Mouse (Mus musculus) midbrain, embryonic 12.5 days (tissue): Measurements from ENCODE around the gene Platr17. TPM values are rescaled to one million over a fixed set of nuclear protein-coding genes. Genes with fewer than 3 reads are reported as not detected.

Source experiments
- ATAC-seq: fragments of 200-750 bp; cut with Nextera tagmentation; 2 replicates; pipeline ENCODE4 v1.8.0; 2017; ENCODE audit warnings: low read depth, moderate TSS enrichment, moderate library complexity; ENCODE audit not compliant: low FRiP score
- H3K27ac ChIP-seq: fragments of 300-500 bp; sonication (generic); replicated peaks from 2 replicates; pipeline ENCODE4 v1.5.1; 2016; ENCODE audit warnings: mild to moderate bottlenecking
- H3K27me3 ChIP-seq: fragments of 300-500 bp; sonication (generic); 2 replicates; pipeline ENCODE4 v1.6.1; 2016; ENCODE audit warnings: mild to moderate bottlenecking
- H3K36me3 ChIP-seq: fragments of 300-500 bp; sonication (generic); 2 replicates; pipeline ENCODE4 v1.6.1; 2016
- H3K4me1 ChIP-seq: fragments of 300-500 bp; sonication (generic); 2 replicates; pipeline ENCODE4 v1.6.1; 2016
- H3K4me2 ChIP-seq: fragments of 300-500 bp; sonication (generic); replicated peaks from 2 replicates; pipeline ENCODE4 v1.6.1; 2016; ENCODE audit warnings: mild to moderate bottlenecking, moderate library complexity
- H3K4me3 ChIP-seq: fragments of 300-500 bp; sonication (generic); 2 replicates; pipeline ENCODE4 v1.5.1; 2016; ENCODE audit warnings: mild to moderate bottlenecking
- H3K9ac ChIP-seq: fragments of 300-500 bp; sonication (generic); replicated peaks from 2 replicates; pipeline ENCODE4 v1.6.1; 2016; ENCODE audit warnings: mild to moderate bottlenecking, moderate library complexity
- H3K9me3 ChIP-seq: fragments of 300-500 bp; sonication (generic); 2 replicates; pipeline ENCODE4 v1.6.1; 2016; ENCODE audit warnings: mild to moderate bottlenecking
- WGBS: fragments of 180-500 bp; shearing (Covaris S2); methylation state at CpG from one replicate; pipeline ENCODE4 v1.1.7; 2016; 5-methylcytosine and 5-hydroxymethylcytosine counted together
- polyA plus RNA-seq: library from polyadenylated mRNA; unstranded; fragments of >200 nt; fragmentation: Nextera tagmentation; extraction: Ambion mirVana; gene quantifications from 2 replicates; pipeline ENCODE4 v1.2.1, GENCODE M21; 2016

Gene Platr17
- polyA plus RNA-seq, 1 experiment from 2014 or later, result 0.23 TPM

DNA sequence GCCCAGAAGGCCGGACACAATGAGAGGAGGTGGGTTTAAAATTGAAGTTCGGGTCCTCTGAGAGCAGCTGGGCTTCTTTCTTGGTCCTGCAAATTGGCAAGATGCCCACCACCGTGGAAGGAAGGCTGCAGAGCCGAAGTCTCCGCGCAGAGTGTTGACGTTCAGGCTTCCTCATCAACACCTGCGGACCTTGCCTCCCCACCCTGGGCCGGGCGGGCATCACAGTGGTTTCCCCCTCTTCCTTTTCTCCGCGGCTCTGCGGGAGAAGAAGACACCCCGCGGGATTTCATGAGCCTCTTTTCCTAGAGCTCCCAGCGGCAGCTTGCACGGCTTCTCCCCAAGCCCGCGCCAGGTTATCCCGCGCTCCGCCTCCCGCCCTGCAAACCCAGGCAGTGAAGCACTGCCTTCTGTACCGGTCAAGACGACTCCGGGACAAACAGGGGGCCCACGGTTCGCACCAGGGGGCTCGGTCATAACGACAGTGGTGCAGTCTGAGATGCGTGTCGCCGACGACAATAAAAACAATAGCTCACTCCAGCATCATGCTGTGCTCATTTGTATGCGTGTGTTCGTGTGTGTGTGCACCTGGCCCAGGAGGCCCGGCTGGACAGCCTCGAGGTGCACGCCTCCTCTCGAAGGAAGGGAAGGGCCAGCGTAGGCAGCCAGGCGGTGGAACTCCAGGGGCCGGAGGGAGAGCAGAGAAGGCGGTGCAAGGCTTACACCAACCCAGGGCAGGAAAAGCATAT is 3.6 kb downstream of the Platr17 start:
- Histone ChIP-seq H3K4me3 (peak overlapping the region; percentile 81), H3K27me3 (no peaks in the 10 kb centered on the region), H3K27ac (peak overlapping the region; percentile 86), H3K4me2 (peak overlapping the region; percentile 97), H3K9ac (peak overlapping the region; percentile 72), H3K4me1 (peaks cover 27% of the 10 kb centered on the region), H3K36me3 (peaks cover 24% of the 10 kb centered on the region), H3K9me3 (no peaks in the 10 kb centered on the region)
- no peak; the same call in 1 of the 2 replicates for ATAC-seq
- WGBS, result under 1% methylated on average over 44 of the region's 44 CpGs

DNA sequence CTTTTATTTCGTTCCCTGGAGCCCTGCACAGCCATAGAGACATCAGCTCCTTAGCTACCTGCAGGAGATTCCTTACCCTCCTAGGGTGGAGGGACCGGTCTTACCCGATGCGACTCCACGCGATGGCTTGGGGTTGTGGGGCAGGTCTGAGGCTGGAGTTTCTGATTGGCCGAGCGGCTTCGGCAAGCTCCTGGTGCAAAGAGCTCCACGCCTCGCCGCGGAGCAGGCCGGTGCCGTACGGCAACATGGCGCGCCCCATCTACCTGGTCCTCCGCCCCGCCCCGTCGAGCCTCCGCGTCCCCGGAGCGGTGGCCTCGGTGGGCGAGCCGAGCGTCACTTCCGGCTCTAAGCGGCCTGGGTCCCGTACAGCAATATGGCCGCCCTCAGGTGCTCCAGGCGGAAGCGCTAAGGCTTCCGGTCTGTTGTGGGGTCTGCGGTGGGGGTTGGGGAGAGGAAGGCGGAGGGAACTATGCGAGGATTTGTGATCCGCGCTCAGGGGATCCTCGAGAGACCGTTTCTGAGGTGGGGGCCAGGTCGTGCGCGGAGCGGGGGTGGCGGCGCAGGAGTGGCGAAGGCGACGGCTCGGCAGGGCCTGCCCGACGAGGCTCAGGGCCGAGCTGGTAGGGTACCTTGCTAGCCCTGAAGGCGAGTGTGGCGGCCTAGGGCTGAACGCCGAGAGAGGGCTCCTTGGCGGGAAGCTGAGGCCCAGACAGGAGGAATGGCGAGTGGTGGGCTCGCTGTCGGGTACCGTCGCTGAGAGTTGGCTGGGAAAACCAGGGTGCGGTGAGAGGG is 4.3 kb downstream of the Platr17 start, which contains the start of gene Daxx:
Gene Daxx, plus strand, starts transcription at position 338 of the 792 bp plus-strand sequence.
- Histone ChIP-seq H3K4me2 (peak within 1 kb of the TSS; percentile 97), H3K4me3 (peak within 1 kb of the TSS; percentile 81), H3K4me1 (peaks cover 27% of the 10 kb centered on the region), H3K36me3 (peaks cover 31% of the 10 kb centered on the region), H3K27ac (peak within 1 kb of the TSS; percentile 86), H3K9ac (peak within 1 kb of the TSS; percentile 88), H3K9me3 (no peaks in the 10 kb centered on the region), H3K27me3 (no peaks in the 10 kb centered on the region)
- peak; percentile 96 for ATAC-seq
- WGBS, result under 1% methylated on average over 68 of the region's 68 CpGs

DNA sequence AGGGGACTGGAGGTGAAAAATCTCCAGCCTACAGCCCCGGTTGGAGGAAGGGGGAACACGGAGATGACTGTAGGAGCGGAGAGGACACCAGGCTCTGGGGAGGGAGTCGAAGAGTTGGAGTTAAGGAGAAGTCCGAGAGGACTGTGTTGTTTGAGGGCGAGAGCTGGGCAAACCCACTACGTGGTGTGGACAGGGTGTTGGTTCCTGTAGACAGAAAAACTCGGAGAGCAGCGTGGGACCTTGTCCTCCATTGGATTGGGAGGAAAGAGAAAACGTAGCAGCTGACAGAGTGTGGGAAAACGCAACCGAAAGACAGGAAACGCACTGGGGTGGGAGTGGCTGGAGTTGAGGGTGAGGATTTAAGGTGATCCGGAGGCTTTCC is 4.9 kb downstream of the Platr17 start:
- Histone ChIP-seq H3K27ac (peak overlapping the region; percentile 76), H3K4me2 (peak overlapping the region; percentile 95), H3K9ac (peak overlapping the region; percentile 88), H3K27me3 (no peaks in the 10 kb centered on the region), H3K9me3 (no peaks in the 10 kb centered on the region), H3K4me1 (peaks cover 31% of the 10 kb centered on the region), H3K4me3 (peak overlapping the region; percentile 81), H3K36me3 (peaks cover 37% of the 10 kb centered on the region)
- ATAC-seq, result no peak
- WGBS, result 0% methylated on average over 14 of the region's 14 CpGs

DNA sequence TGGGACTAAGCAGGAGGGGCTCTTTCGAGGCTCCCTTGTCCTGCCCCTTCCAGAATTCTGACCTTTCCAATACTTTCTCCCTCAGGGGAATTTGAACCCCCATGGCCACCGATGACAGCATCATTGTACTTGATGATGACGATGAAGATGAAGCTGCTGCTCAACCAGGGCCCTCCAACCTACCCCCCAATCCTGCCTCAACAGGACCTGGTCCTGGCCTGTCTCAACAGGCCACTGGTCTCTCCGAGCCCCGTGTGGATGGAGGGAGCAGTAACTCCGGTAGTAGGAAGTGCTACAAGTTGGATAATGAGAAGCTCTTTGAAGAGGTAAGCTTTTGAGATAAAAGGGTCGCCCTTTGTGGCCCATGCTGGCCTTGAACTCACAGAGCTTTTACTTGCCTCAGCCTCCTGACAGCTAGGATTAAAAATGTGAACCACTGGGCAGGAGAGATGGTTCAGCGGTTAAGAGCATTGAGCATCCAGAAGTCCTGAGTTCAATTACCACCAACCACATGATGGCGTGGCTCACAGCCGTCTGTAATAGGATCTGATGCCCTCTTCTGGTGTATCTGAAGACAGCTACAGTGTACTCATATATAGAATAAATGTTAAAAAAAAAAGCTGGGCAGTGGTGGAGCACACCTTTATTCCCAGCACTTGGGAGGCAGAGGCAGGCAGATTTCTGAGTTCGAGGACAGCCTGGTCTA is 5.6 kb downstream of the Platr17 start:
- H3K4me1 ChIP-seq, result peaks cover 37% of the 10 kb centered on the region
- no peak overlapping the region for H3K27ac ChIP-seq
- H3K9ac ChIP-seq, result peak overlapping the region; percentile 88
- no peaks in the 10 kb centered on the region for H3K27me3 ChIP-seq
- no peak for ATAC-seq
- WGBS, result 60% methylated on average over 11 of the region's 11 CpGs
- H3K36me3 ChIP-seq, result peaks cover 38% of the 10 kb centered on the region
- H3K9me3 ChIP-seq, result no peaks in the 10 kb centered on the region
- H3K4me2 ChIP-seq, result peak overlapping the region; percentile 95
- peak overlapping the region; percentile 81 for H3K4me3 ChIP-seq

DNA sequence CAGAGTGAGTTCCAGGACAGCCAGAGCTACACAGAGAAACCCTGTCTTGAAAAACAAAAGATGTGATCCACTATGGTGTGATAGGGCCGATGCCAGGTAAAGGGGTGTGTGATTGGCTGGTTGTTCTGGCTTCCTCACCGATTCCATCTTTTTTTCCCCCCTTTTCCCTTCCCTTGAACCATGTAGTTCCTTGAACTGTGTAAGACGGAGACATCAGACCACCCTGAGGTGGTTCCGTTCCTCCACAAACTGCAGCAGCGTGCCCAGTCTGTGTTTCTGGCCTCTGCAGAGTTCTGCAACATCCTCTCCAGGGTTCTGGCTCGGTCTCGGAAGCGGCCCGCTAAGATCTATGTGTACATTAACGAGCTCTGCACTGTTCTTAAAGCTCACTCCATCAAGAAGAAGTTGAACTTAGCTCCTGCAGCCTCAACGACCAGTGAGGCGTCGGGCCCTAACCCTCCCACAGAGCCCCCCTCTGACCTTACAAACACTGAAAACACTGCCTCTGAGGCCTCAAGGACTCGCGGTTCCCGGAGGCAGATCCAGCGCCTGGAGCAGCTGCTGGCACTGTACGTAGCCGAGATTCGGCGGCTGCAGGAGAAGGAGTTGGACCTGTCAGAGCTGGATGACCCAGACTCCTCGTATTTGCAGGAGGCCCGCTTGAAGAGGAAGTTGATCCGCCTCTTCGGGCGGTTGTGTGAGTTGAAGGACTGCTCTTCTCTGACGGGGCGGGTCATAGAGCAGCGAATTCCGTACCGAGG is 6.3 kb downstream of the Platr17 start:
- Histone ChIP-seq H3K27me3 (no peaks in the 10 kb centered on the region), H3K9me3 (no peaks in the 10 kb centered on the region), H3K9ac (no peak overlapping the region), H3K4me2 (no peak overlapping the region), H3K36me3 (peaks cover 38% of the 10 kb centered on the region), H3K4me3 (no peak overlapping the region), H3K4me1 (peaks cover 38% of the 10 kb centered on the region), H3K27ac (no peak overlapping the region)
- 91% methylated on average over 31 of the region's 31 CpGs for WGBS
- no peak for ATAC-seq

DNA sequence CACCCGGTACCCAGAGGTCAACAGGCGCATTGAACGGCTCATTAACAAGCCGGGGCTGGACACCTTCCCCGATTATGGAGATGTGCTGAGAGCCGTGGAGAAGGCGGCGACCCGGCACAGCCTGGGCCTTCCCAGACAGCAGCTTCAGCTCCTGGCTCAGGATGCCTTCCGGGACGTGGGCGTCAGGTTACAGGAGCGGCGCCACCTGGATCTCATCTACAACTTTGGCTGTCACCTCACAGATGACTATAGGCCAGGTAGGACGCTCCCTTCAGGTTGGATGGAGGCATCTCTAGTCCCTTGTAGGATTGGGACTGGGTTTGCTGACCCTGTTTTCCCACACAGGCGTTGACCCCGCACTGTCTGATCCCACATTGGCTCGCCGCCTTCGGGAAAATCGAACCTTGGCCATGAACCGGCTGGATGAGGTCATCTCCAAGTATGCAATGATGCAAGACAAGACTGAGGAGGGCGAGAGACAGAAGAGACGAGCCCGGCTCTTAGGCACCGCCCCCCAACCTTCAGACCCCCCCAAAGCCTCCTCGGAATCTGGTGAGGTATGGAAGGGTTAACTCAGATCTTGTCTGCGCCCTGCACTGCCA is 7.0 kb downstream of the Platr17 start:
- ATAC-seq, result no peak
- Histone ChIP-seq H3K36me3 (peaks cover 38% of the 10 kb centered on the region), H3K9me3 (no peaks in the 10 kb centered on the region), H3K27me3 (no peaks in the 10 kb centered on the region), H3K9ac (no peak overlapping the region), H3K27ac (no peak overlapping the region), H3K4me3 (no peak overlapping the region), H3K4me1 (peaks cover 42% of the 10 kb centered on the region), H3K4me2 (no peak overlapping the region)
- WGBS, result 91% methylated on average over 28 of the region's 28 CpGs

DNA sequence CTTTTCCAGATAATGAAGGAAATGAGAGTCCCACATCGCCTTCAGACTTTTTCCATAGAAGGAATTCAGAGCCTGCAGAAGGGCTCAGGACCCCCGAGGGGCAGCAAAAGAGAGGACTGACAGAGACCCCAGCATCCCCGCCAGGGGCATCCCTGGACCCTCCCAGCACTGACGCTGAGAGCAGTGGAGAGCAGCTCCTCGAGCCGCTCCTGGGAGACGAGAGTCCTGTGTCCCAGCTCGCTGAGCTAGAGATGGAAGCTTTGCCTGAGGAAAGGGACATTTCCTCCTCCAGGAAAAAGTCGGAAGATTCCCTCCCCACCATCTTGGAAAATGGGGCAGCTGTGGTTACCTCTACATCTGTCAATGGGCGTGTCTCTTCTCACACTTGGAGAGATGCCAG is 8.3 kb downstream of the Platr17 start:
- peaks cover 50% of the 10 kb centered on the region for H3K36me3 ChIP-seq
- peaks cover 10% of the 10 kb centered on the region for H3K27me3 ChIP-seq
- no peak overlapping the region for H3K27ac ChIP-seq
- no peak for ATAC-seq
- no peak overlapping the region for H3K9ac ChIP-seq
- H3K4me1 ChIP-seq, result peaks cover 45% of the 10 kb centered on the region
- WGBS, result 91% methylated on average over 10 of the region's 10 CpGs
- no peak overlapping the region for H3K4me3 ChIP-seq
- H3K4me2 ChIP-seq, result no peak overlapping the region
- H3K9me3 ChIP-seq, result no peaks in the 10 kb centered on the region

DNA sequence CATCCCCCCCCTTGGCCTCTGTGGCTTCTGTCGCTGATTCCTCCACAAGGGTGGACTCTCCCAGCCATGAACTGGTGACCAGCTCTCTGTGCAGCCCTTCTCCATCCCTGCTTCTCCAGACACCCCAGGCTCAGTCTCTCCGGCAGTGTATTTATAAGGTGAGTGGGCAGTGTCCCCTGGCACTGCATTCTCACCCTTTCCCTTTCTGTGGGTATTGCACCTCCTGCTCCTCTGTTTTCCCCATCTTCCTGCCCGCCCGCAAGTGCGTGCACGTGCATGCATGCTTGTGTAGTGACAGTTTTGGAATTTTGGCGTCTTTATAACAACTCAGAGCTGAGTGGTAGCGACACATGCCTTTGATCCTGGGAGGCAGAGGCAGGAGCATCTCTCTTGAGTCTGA is 9.0 kb downstream of the Platr17 start:
- Histone ChIP-seq H3K9ac (no peak overlapping the region), H3K27ac (no peak overlapping the region), H3K9me3 (no peaks in the 10 kb centered on the region), H3K4me2 (no peak overlapping the region), H3K36me3 (peaks cover 54% of the 10 kb centered on the region), H3K27me3 (peaks cover 14% of the 10 kb centered on the region), H3K4me3 (0 out of 2 replicates have a peak overlapping the region, but pooled peaks have one; percentile 2), H3K4me1 (peaks cover 43% of the 10 kb centered on the region)
- ATAC-seq, result no peak
- 94% methylated on average over 8 of the region's 8 CpGs for WGBS

DNA sequence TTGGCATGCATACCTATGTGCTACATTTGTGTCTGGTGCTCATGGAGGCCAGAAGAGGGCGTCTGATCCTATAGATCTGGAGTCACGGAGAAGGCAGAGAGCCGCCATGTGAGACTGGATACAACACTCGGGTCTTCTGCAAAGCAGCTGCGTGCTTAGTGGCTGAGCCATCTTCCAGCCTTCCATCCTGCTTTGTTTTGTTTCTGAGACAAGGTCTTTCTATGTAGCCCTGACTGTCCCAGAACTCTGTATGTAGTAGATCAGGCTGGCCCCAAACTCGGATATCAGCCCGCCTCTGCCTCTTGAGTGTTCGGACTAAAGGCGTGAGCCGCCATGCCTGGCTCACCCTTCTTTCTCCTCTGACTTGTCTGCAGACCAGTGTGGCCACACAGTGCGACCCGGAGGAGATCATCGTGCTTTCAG is 10.0 kb downstream of the Platr17 start:
- Histone ChIP-seq H3K4me1 (peaks cover 51% of the 10 kb centered on the region), H3K4me3 (peak overlapping the region; percentile 68; the same call in 1 of the 2 replicates), H3K4me2 (peak overlapping the region; percentile 53), H3K9me3 (no peaks in the 10 kb centered on the region), H3K9ac (0 out of 2 replicates have a peak overlapping the region, but pooled peaks have one; percentile 28), H3K36me3 (peaks cover 54% of the 10 kb centered on the region), H3K27ac (peak overlapping the region; percentile 88), H3K27me3 (peaks cover 14% of the 10 kb centered on the region)
- no peak for ATAC-seq
- WGBS, result 67% methylated on average over 13 of the region's 13 CpGs

DNA sequence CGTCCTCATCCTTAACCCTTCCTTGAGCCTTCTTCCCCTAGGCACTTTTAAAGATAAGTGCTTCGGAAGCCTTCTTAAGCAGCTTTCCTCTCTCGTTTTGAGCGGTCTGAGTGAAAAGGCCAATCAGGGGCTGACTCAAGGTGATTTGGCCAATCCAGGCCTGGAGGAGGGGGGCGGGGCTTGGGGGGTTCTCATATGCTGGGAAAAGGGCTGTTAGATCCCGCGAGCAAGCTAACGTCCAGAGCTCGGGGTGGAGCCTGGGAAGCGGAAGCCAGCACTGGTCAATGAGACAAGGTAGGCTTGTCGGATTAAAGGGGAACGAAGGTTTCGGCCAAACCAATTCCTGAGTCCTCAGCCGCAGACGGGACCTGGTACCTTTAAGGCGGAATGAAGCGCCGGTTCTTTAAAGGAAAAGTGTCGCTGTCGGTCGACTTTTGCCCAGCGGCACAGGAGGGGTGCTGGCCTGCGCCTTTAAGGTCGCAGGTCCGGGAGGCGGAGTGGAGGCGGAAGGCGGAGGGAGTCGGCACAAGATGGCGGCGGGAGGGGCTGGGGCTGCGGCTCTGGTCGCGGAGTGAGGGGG is 10.8 kb downstream of the Platr17 start, which contains the start of the genes Tapbp and Zbtb22:
Gene Tapbp, plus strand, starts transcription at position 229 of the 580 bp plus-strand sequence.
Gene Zbtb22, plus strand, starts transcription at position 234 of the 580 bp plus-strand sequence.
- Histone ChIP-seq H3K9me3 (no peaks in the 10 kb centered on the region), H3K4me1 (peaks cover 51% of the 10 kb centered on the region), H3K9ac (peak within 1 kb of the TSS; percentile 66), H3K4me2 (peak within 1 kb of the TSS; percentile 53), H3K36me3 (peaks cover 54% of the 10 kb centered on the region), H3K4me3 (peak within 1 kb of the TSS; percentile 68), H3K27me3 (peaks cover 14% of the 10 kb centered on the region), H3K27ac (peak within 1 kb of the TSS; percentile 88)
- ATAC-seq, result peak; percentile 92
- WGBS, result under 1% methylated on average over 32 of the region's 34 CpGs
